Mouse (Mus musculus) liver, embryonic 14.5 days (tissue): ENCODE measurements around the gene Trim17.

Experiments used
- CTCF ChIP-seq: IDR thresholded peaks from 2 replicates; pipeline ENCODE4 v1.5.1; 2016; ENCODE audit warnings: antibody characterized with exemption, low read depth, control low read depth
- EP300 ChIP-seq: IDR thresholded peaks from 2 replicates; pipeline ENCODE4 v1.6.1; 2016; ENCODE audit warnings: antibody characterized with exemption, low read depth

- TF ChIP-seq CTCF (peak; percentile 42), EP300 (no peak)
Observed at GRCm38 (mm10) chr11:58994337-58994826, 39.9 kb downstream of the Trim17 start.
